Mouse (Mus musculus): ENCODE measurements around the gene Mylk4.

GRCm38 (mm10) chr13:32776350-32776749 is 7.4 kb downstream of the Mylk4 start:
- TF ChIP-seq CTCF (IDR thresholded peaks at IDR 0.05; ENCODE audit: low read depth) = no peak
- no peak for TF ChIP-seq EP300 (IDR thresholded peaks at IDR 0.05; ENCODE audit: low read depth)
